Mouse (Mus musculus) forebrain, postnatal 0 days (tissue): ENCODE data around the gene Vstm5. TPM values are rescaled to one million over a fixed set of nuclear protein-coding genes. Genes with fewer than 3 reads are reported as not detected.

Source experiments
- ATAC-seq: fragments of 200-750 bp; cut with Nextera tagmentation; 2 replicates; pipeline ENCODE4 v1.8.0; 2017; ENCODE audit warnings: mild to moderate bottlenecking, moderate library complexity
- DNase-seq: peaks from one replicate; pipeline ENCODE4 v3.0.0-alpha.2; 2015
- H3K27ac ChIP-seq: fragments of 300-500 bp; sonication (generic); 2 replicates; pipeline ENCODE4 v1.5.1; 2014; ENCODE audit warnings: low read depth, mild to moderate bottlenecking, antibody characterized with exemption, low read length, moderate library complexity, mixed read lengths
- H3K27me3 ChIP-seq: fragments of 300-500 bp; sonication (generic); 2 replicates; pipeline ENCODE4 v1.6.1; 2014; ENCODE audit warnings: mild to moderate bottlenecking, low read length, mixed read lengths; ENCODE audit not compliant: insufficient read depth
- H3K36me3 ChIP-seq: fragments of 300-500 bp; sonication (generic); 2 replicates; pipeline ENCODE4 v1.6.1; 2014; ENCODE audit warnings: mild to moderate bottlenecking, moderate library complexity; ENCODE audit not compliant: insufficient read depth
- H3K4me1 ChIP-seq: fragments of 300-500 bp; sonication (generic); 2 replicates; pipeline ENCODE4 v1.6.1; 2014; ENCODE audit warnings: antibody characterized with exemption; ENCODE audit not compliant: insufficient read depth
- H3K4me2 ChIP-seq: fragments of 300-500 bp; sonication (generic); 2 replicates; pipeline ENCODE4 v1.6.1; 2014; ENCODE audit warnings: low read depth, mild to moderate bottlenecking, moderate library complexity
- H3K4me3 ChIP-seq: fragments of 300-500 bp; sonication (generic); 2 replicates; pipeline ENCODE4 v1.5.1; 2014; ENCODE audit warnings: low read depth, low read length, mixed read lengths
- H3K9ac ChIP-seq: fragments of 300-500 bp; sonication (generic); 2 replicates; pipeline ENCODE4 v1.6.1; 2014; ENCODE audit warnings: mild to moderate bottlenecking
- H3K9me3 ChIP-seq: fragments of 300-500 bp; sonication (generic); 2 replicates; pipeline ENCODE4 v1.6.1; 2016; ENCODE audit warnings: low read length
- CTCF ChIP-seq: sonication (generic); IDR thresholded peaks from 2 replicates; pipeline ENCODE4 v1.5.1; 2016; ENCODE audit warnings: antibody characterized with exemption, control low read depth, low read depth
- WGBS: fragments of 180-500 bp; shearing (Covaris S2); extraction: QIAGEN DNeasy Blood & Tissue Kit; methylation state at CpG from one replicate; pipeline ENCODE4 v1.1.7; 2014; 5-methylcytosine and 5-hydroxymethylcytosine counted together
- polyA plus RNA-seq: library from polyadenylated mRNA; unstranded; fragments of >200 nt; fragmentation: Nextera tagmentation; extraction: Ambion mirVana; gene quantifications from 2 replicates; pipeline ENCODE4 v1.2.1, GENCODE M21; 2015
- total RNA-seq: library from RNA; depleted of rRNA; stranded (reverse); fragments of >200 nt; gene quantifications from 2 replicates; pipeline ENCODE4 v1.2.3, GENCODE M21; 2014

The Vstm5 gene
- total and polyA plus RNA-seq, 2 experiments from 2014 or later: 18.2 to 21.6 TPM

- no peak for TF ChIP-seq CTCF
- H3K36me3 ChIP-seq: no peaks in the 10 kb centered on the region
- no peak overlapping the region for H3K9ac ChIP-seq
- H3K27ac ChIP-seq: no peak overlapping the region
- ATAC-seq (no peak), DNase-seq (no peak)
- no peak overlapping the region for H3K4me2 ChIP-seq
- no peak overlapping the region for H3K4me3 ChIP-seq
- H3K27me3 ChIP-seq: no peaks in the 10 kb centered on the region
- no peaks in the 10 kb centered on the region for H3K4me1 ChIP-seq
- WGBS: 91% methylated on average over 3 of the region's 3 CpGs
- no peaks in the 10 kb centered on the region for H3K9me3 ChIP-seq
These were observed 6.4 kb upstream of the Vstm5 start for GRCm38 (mm10) chr9:15232445-15232844.

GRCm38 (mm10) chr9:15233604-15234003 lies 5.2 kb upstream of the Vstm5 start:
- WGBS: 96% methylated on average over 1 of the region's 1 CpGs
- no peak overlapping the region for H3K27ac ChIP-seq
- no peak for ATAC-seq
- H3K27me3 ChIP-seq: no peaks in the 10 kb centered on the region
- no peak for DNase-seq
- H3K36me3 ChIP-seq: no peaks in the 10 kb centered on the region
- H3K9me3 ChIP-seq: no peaks in the 10 kb centered on the region
- TF ChIP-seq CTCF: no peak
- no peak overlapping the region for H3K4me3 ChIP-seq
- H3K4me1 ChIP-seq: no peaks in the 10 kb centered on the region
- no peak overlapping the region for H3K4me2 ChIP-seq
- no peak overlapping the region for H3K9ac ChIP-seq

- Histone ChIP-seq H3K4me3 (no peak overlapping the region), H3K9me3 (no peaks in the 10 kb centered on the region), H3K36me3 (no peaks in the 10 kb centered on the region), H3K4me1 (0 out of 2 replicates have a peak, but pooled peaks cover 4% of the 10 kb centered on the region), H3K27ac (no peak overlapping the region), H3K27me3 (no peaks in the 10 kb centered on the region), H3K9ac (no peak overlapping the region), H3K4me2 (no peak overlapping the region)
- 71% methylated on average over 3 of the region's 3 CpGs for WGBS
- no peak for TF ChIP-seq CTCF
- no peak for ATAC-seq
- DNase-seq: no peak
These were observed 2.9 kb upstream of the Vstm5 start for GRCm38 (mm10) chr9:15235986-15236385.

- no peaks in the 10 kb centered on the region for H3K9me3 ChIP-seq
These were observed 1.1 kb upstream of the Vstm5 start for GRCm38 (mm10) chr9:15237516-15238296.

GRCm38 (mm10) chr9:15238297-15238990 lies 401 bp upstream of the Vstm5 start:
- H3K36me3 ChIP-seq: no peaks in the 10 kb centered on the region
- H3K9ac ChIP-seq: peak overlapping the region; percentile 68
- H3K27ac ChIP-seq: no peak overlapping the region
- H3K4me2 ChIP-seq: peak overlapping the region; percentile 69
- 0 out of 2 replicates have a peak, but pooled peaks cover 4% of the 10 kb centered on the region for H3K4me1 ChIP-seq
- 74% methylated on average over 16 of the region's 16 CpGs for WGBS
- TF ChIP-seq CTCF: no peak
- peak overlapping the region; percentile 51 for H3K4me3 ChIP-seq
- no peaks in the 10 kb centered on the region for H3K9me3 ChIP-seq
- H3K27me3 ChIP-seq: no peaks in the 10 kb centered on the region
- ATAC-seq: peak; percentile 4; the same call in 1 of the 2 replicates
- DNase-seq: no peak

More at GRCm38 (mm10) chr9:15237516-15238296, 1.1 kb upstream of the Vstm5 start:
- Histone ChIP-seq H3K9ac (no peak overlapping the region), H3K36me3 (no peaks in the 10 kb centered on the region), H3K4me3 (no peak overlapping the region), H3K4me1 (0 out of 2 replicates have a peak, but pooled peaks cover 4% of the 10 kb centered on the region), H3K27me3 (no peaks in the 10 kb centered on the region), H3K27ac (no peak overlapping the region), H3K4me2 (no peak overlapping the region)
- DNase-seq (no peak), ATAC-seq (no peak)
- 56% methylated on average over 14 of the region's 14 CpGs for WGBS
- TF ChIP-seq CTCF: no peak

- no peaks in the 10 kb centered on the region for H3K27me3 ChIP-seq
- DNase-seq (no peak), ATAC-seq (no peak)
- no peak for TF ChIP-seq CTCF
- H3K4me1 ChIP-seq: 0 out of 2 replicates have a peak, but pooled peaks cover 4% of the 10 kb centered on the region
- H3K27ac ChIP-seq: no peak overlapping the region
- H3K9ac ChIP-seq: no peak overlapping the region
- peak overlapping the region; percentile 69; the same call in 1 of the 2 replicates for H3K4me2 ChIP-seq
- 91% methylated on average over 6 of the region's 6 CpGs for WGBS
- H3K9me3 ChIP-seq: no peaks in the 10 kb centered on the region
- H3K36me3 ChIP-seq: no peaks in the 10 kb centered on the region
- 0 out of 2 replicates have a peak overlapping the region, but pooled peaks have one; percentile 51 for H3K4me3 ChIP-seq
These were observed 1.2 kb downstream of the Vstm5 start for GRCm38 (mm10) chr9:15240006-15240405.
